Mouse (Mus musculus) layer of hippocampus, adult 2 months (tissue): ENCODE data around the gene Patz1. TPM values are rescaled to one million over a fixed set of nuclear protein-coding genes. Genes with fewer than 3 reads are reported as not detected.

Experiments
- DNase-seq, 2 experiments: peaks; one replicate each; pipeline ENCODE4 v3.0.0; 2022; ENCODE audit warnings: low spot score in 2 of 2
- H3K27ac ChIP-seq: fragments of 200-600 bp; 2 replicates; pipeline ENCODE4 v1.8.1; 2022
- H3K4me3 ChIP-seq: fragments of 200-600 bp; 2 replicates; pipeline ENCODE4 v1.8.1; 2022; ENCODE audit warnings: mild to moderate bottlenecking
- CTCF ChIP-seq: fragments of 200-600 bp; conservative IDR thresholded peaks from 2 replicates; pipeline ENCODE4 v1.8.1; 2022; ENCODE audit warnings: antibody characterized with exemption, mild to moderate bottlenecking, moderate library complexity
- total RNA-seq, 2 experiments: library from RNA; stranded (reverse); gene quantifications; 2 replicates each; pipeline ENCODE4 v1.2.3; 2021

The Patz1 gene
- total RNA-seq, 2 experiments from 2014 or later, result 55.5 to 56.6 TPM

GRCm38 (mm10) chr11:3335651-3336216 is 47.1 kb downstream of the Patz1 start:
- no peak for DNase-seq
- Histone ChIP-seq H3K4me3 (no peak overlapping the region), H3K27ac (peak overlapping the region; percentile 79)
- no peak for TF ChIP-seq CTCF

- no peak for TF ChIP-seq CTCF
- Histone ChIP-seq H3K27ac (peak overlapping the region; percentile 89; the same call in 1 of the 2 replicates), H3K4me3 (no peak overlapping the region)
- no peak for DNase-seq
Observed at GRCm38 (mm10) chr11:3336602-3337001, 47.9 kb downstream of the Patz1 start.

GRCm38 (mm10) chr11:3337173-3337955 is 48.7 kb downstream of the Patz1 start:
- H3K4me3 ChIP-seq, result no peak overlapping the region
- H3K27ac ChIP-seq, result peak overlapping the region; percentile 89
- peak; percentile 68 to 83 for DNase-seq
- no peak for TF ChIP-seq CTCF

GRCm38 (mm10) chr11:3337961-3338360 is 49.3 kb downstream of the Patz1 start:
- TF ChIP-seq CTCF, result no peak
- Histone ChIP-seq H3K4me3 (no peak overlapping the region), H3K27ac (peak overlapping the region; percentile 89)
- no peak for DNase-seq

DNA sequence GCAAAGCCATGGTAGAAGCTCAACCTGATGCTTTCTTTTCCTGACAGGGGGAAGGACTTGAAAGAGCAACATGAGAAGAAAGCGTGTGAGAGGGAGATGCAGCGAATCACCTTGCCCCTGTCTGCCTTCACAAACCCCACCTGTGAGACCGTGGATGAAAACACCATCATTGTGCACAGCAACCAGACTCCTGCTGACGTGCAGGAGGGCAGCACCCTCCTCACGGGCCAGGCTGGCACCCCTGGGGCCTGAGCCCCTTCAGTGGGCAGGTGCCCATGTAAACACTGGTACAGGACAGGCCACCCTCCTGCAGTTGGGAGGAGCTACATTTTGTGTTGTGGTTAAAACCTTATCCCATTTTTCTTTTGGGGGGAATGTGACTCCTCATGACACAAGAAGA is 52.8 kb downstream of the Patz1 start:
- TF ChIP-seq CTCF, result no peak
- Histone ChIP-seq H3K4me3 (no peak overlapping the region), H3K27ac (no peak overlapping the region)
- DNase-seq, result no peak

DNA sequence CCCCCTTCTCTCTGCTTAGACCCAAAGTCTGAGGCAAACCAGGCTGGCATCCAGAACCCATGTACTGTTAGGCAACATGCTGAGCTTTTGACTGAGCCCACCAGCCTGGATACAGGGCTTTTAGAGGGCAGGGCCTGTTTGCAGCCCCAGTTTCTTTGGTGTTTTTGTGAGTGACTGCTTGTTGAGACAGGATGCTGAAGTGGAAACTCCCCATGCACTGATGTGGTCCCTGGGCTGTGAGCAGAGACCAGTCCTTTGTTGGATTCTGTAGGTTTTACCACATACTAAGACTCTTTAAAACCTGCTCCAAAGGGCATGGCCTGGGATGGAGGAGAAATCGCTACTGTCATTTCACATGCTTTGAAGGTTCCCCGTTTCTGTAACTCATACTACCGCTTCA is 56.2 kb downstream of the Patz1 start:
- no peak overlapping the region for H3K27ac ChIP-seq
- no peak for TF ChIP-seq CTCF
- DNase-seq, result no peak

GRCm38 (mm10) chr11:3346351-3346750 is 57.7 kb downstream of the Patz1 start:
- Histone ChIP-seq H3K4me3 (no peak overlapping the region), H3K27ac (no peak overlapping the region)
- no peak for TF ChIP-seq CTCF
- DNase-seq, result no peak

More for the DNA sequence above, 56.2 kb downstream of the Patz1 start:
- no peak overlapping the region for H3K4me3 ChIP-seq

- Histone ChIP-seq H3K4me3 (no peak overlapping the region), H3K27ac (peak overlapping the region; percentile 46; the same call in 1 of the 2 replicates)
- peak; percentile 96 for TF ChIP-seq CTCF
- peak; percentile 79 to 93 for DNase-seq
Observed at GRCm38 (mm10) chr11:3347091-3347834, 58.6 kb downstream of the Patz1 start.

GRCm38 (mm10) chr11:3347835-3348195 is 59.1 kb downstream of the Patz1 start:
- DNase-seq, result no peak
- Histone ChIP-seq H3K4me3 (no peak overlapping the region), H3K27ac (peak overlapping the region; percentile 46; the same call in 1 of the 2 replicates)
- TF ChIP-seq CTCF, result no peak

DNA sequence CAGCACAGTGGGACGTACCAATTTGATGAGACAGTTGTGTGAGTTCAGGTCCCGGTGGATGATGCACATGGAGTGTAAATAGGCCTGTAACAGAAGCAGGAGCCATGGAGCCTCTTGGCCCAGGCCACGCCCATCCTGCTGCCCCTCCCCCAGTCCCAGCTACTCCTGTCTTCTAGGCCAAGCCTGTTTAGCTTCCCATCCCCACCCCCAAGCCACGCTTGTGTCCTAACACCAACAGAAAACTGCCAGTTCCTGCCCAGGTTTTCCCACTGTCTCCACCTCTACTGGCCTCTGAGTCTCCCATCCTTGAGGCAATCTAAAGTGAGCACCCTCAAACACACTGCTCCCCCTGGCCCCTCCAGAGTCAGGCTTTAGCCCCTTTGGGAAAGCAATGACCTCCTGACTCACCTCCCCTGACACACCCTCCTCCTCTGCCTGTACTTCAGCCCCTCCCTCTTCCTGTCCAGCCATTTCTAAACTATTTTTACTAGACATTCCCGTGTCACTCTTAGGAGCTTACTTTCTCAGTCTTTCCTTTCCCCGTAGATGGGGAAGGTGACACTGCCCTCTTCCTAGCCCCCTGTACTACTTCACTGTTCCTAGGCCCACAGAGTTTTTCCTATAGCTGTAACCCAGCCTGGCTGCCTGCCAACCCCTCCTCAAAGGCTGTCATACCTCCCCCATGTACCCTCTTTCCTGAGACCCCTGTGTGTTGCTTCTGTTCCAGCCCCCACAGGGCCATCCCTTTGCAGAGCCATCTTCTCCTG is 60.1 kb downstream of the Patz1 start:
- no peak overlapping the region for H3K4me3 ChIP-seq
- no peak for DNase-seq
- peak overlapping the region; percentile 10; the same call in 1 of the 2 replicates for H3K27ac ChIP-seq
- TF ChIP-seq CTCF, result no peak

DNA sequence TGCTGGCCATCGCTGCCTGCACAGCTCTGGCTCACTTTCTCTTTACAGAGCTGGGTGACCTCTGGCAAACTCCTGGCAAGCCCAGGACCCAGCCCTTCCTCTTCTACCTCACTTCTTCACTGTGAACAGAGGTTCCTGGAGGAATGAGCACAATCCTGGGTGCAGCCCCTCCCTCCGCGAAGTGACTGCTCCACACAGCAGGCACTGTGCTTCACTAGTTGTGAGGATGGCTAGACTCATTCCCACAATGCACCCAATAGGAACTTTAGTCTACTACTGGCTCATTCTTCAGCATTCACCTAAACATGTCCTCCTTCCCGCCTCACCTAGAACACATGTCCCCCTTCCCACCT is 60.6 kb downstream of the Patz1 start:
- no peak for DNase-seq
- Histone ChIP-seq H3K27ac (peak overlapping the region; percentile 10; the same call in 1 of the 2 replicates), H3K4me3 (no peak overlapping the region)
- TF ChIP-seq CTCF, result no peak

- no peak for DNase-seq
- TF ChIP-seq CTCF, result no peak
- no peak overlapping the region for H3K4me3 ChIP-seq
- H3K27ac ChIP-seq, result no peak overlapping the region
Observed at GRCm38 (mm10) chr11:3352131-3352530, 63.5 kb downstream of the Patz1 start.

- peak; percentile 60 for TF ChIP-seq CTCF
- DNase-seq, result no peak
Observed at GRCm38 (mm10) chr11:3352990-3353585, 64.4 kb downstream of the Patz1 start.

More at GRCm38 (mm10) chr11:3352990-3353585, 64.4 kb downstream of the Patz1 start:
- H3K4me3 ChIP-seq, result no peak overlapping the region
- H3K27ac ChIP-seq, result no peak overlapping the region

Other genes with a start within 250 kb of the Patz1 start
- 10 to 100 TPM; 74.8 to 78.6 TPM for gene Sfi1, start 95.4 kb upstream of the Patz1 start, total RNA-seq
- gene Eif4enif1, start 86.5 kb upstream of the Patz1 start, total RNA-seq, result 10 to 100 TPM; 67.7 to 80.6 TPM
- gene Drg1, start 22.5 kb upstream of the Patz1 start, total RNA-seq, result 10 to 100 TPM; 91.7 to 98.9 TPM
- gene Pik3ip1, start 41.5 kb downstream of the Patz1 start, total RNA-seq, result 10 to 100 TPM; 35.9 to 41.5 TPM
- gene Limk2, start 120.3 kb downstream of the Patz1 start, total RNA-seq, result 100 to 1,000 TPM in 1 of 2 experiments, 10 to 100 TPM in 1; 97.6 to 117 TPM
- gene Rnf185, start 163.5 kb downstream of the Patz1 start, total RNA-seq, result 10 to 100 TPM; 26.6 to 29.1 TPM
- 1 to 10 TPM; 2.1 to 2.3 TPM for gene Pla2g3, start 199.4 kb downstream of the Patz1 start, total RNA-seq
- 10 to 100 TPM; 87.1 to 97.1 TPM for gene Inpp5j, start 215.9 kb downstream of the Patz1 start, total RNA-seq
- gene Selenom, start 225.8 kb downstream of the Patz1 start, total RNA-seq, result 100 to 1,000 TPM; 199 to 202 TPM